Mouse (Mus musculus) CH12.LX (cell line): Measurements from ENCODE around the gene Wfdc12. TPM values are rescaled to one million over a fixed set of nuclear protein-coding genes. Genes with fewer than 3 reads are reported as not detected.
A peak's percentile ranks its signal among the peaks of the same experiment; 100 is the strongest.

Experiments
- DNase-seq: peaks from one replicate; pipeline ENCODE4 v3.0.0-alpha.2; 2013; ENCODE audit errors: extremely low read depth
- H3K27ac ChIP-seq: 2 replicates; pipeline ENCODE4 v1.5.1; 2012; ENCODE audit warnings: low read depth, mild to moderate bottlenecking, control low read depth, moderate library complexity; ENCODE audit not compliant: insufficient read depth
- H3K27me3 ChIP-seq: replicated peaks from 2 replicates; pipeline ENCODE3; 2012; ENCODE audit warnings: inconsistent platforms
- H3K36me3 ChIP-seq, 2 experiments: replicated peaks in 1 of 2; 2 replicates each; pipeline versions ENCODE3 to v1.6.1; 2012; ENCODE audit warnings: inconsistent platforms in 1 of 2, low read length in 1 of 2, mild to moderate bottlenecking in 1 of 2, mixed read lengths in 1 of 2, moderate library complexity in 1 of 2; ENCODE audit not compliant: control insufficient read depth in 1 of 2, insufficient read depth in 1 of 2
- H3K4me1 ChIP-seq, 2 experiments: 2 replicates each; pipeline ENCODE4 v1.6.1; 2012; ENCODE audit warnings: inconsistent platforms in 1 of 2, moderate library complexity in 1 of 2; ENCODE audit not compliant: insufficient read depth in 2 of 2, control insufficient read depth in 1 of 2
- H3K4me2 ChIP-seq: 2 replicates; pipeline ENCODE4 v1.6.1; 2012; ENCODE audit warnings: low read depth, mild to moderate bottlenecking, control low read depth; ENCODE audit not compliant: poor library complexity, insufficient read depth, severe bottlenecking
- H3K4me3 ChIP-seq, 3 experiments: fragments of 150-350 bp in 1 of 3; sonication (generic) in 1 of 3; replicated peaks in 1 of 3; 2 replicates each; pipeline versions ENCODE3 to v1.5.1; 2011 to 2012; ENCODE audit warnings: low read depth in 2 of 3, low read length in 2 of 3, mild to moderate bottlenecking in 2 of 3, moderate library complexity in 2 of 3, control low read depth in 1 of 3, improper control_type of control experiment in 1 of 3, inconsistent platforms in 1 of 3, mixed read lengths in 1 of 3; ENCODE audit not compliant: poor library complexity in 1 of 3
- H3K79me2 ChIP-seq: replicated peaks from 2 replicates; pipeline ENCODE4 v1.6.1; 2012; ENCODE audit warnings: mild to moderate bottlenecking, moderate library complexity; ENCODE audit not compliant: control insufficient read depth, poor library complexity, insufficient read depth, severe bottlenecking; ENCODE audit errors: extremely low read depth
- H3K9ac ChIP-seq: 2 replicates; pipeline ENCODE4 v1.6.1; 2012; ENCODE audit warnings: low read depth, mild to moderate bottlenecking, control low read depth, moderate library complexity; ENCODE audit not compliant: insufficient read depth
- H3K9me3 ChIP-seq: replicated peaks from 2 replicates; pipeline ENCODE3; 2012; ENCODE audit warnings: low read length, inconsistent platforms, mixed read lengths
- CHD1 ChIP-seq: IDR thresholded peaks from 2 replicates; pipeline ENCODE4 v1.6.1; 2012; ENCODE audit warnings: low read depth, low read length, improper control_type of control experiment, inconsistent platforms
- CHD2 ChIP-seq: IDR thresholded peaks from 2 replicates; pipeline ENCODE4 v1.6.1; 2011; ENCODE audit warnings: low read length, improper control_type of control experiment
- CTCF ChIP-seq, 2 experiments: IDR thresholded peaks in 1 of 2; conservative IDR thresholded peaks in 1 of 2; 2 replicates each; pipeline ENCODE4 v1.5.1; 2011 to 2012; ENCODE audit warnings: low read depth in 2 of 2, low read length in 2 of 2, improper control_type of control experiment in 1 of 2, inconsistent platforms in 1 of 2, mild to moderate bottlenecking in 1 of 2, moderate library complexity in 1 of 2
- E2F4 ChIP-seq: IDR thresholded peaks from 2 replicates; pipeline ENCODE4 v1.6.1; 2011; ENCODE audit warnings: low read depth, low read length, improper control_type of control experiment; ENCODE audit not compliant: insufficient replicate concordance
- ELF1 ChIP-seq: IDR thresholded peaks from 2 replicates; pipeline ENCODE4 v1.6.1; 2014; ENCODE audit warnings: low read depth, mild to moderate bottlenecking, inconsistent platforms, low read length, improper control_type of control experiment
- ETS1 ChIP-seq: conservative IDR thresholded peaks from 2 replicates; pipeline ENCODE4 v1.6.1; 2012; ENCODE audit warnings: low read depth, mild to moderate bottlenecking, inconsistent platforms, low read length, improper control_type of control experiment, moderate library complexity
- GABPA ChIP-seq: IDR thresholded peaks from 2 replicates; pipeline ENCODE4 v1.6.1; 2012; ENCODE audit warnings: low read depth, low read length, improper control_type of control experiment, inconsistent platforms; ENCODE audit not compliant: insufficient replicate concordance
- JUN ChIP-seq: IDR thresholded peaks from 2 replicates; pipeline ENCODE4 v1.6.1; 2011; ENCODE audit warnings: low read depth, mild to moderate bottlenecking, low read length, improper control_type of control experiment, moderate library complexity; ENCODE audit not compliant: insufficient read depth
- JUND ChIP-seq: conservative IDR thresholded peaks from 2 replicates; pipeline ENCODE4 v1.6.1; 2011; ENCODE audit warnings: low read depth, low read length, improper control_type of control experiment
- KAT2A ChIP-seq: IDR thresholded peaks from 2 replicates; pipeline ENCODE4 v1.6.1; 2012; ENCODE audit warnings: low read length, improper control_type of control experiment, inconsistent platforms; ENCODE audit not compliant: insufficient replicate concordance
- MAFK ChIP-seq: IDR thresholded peaks from 2 replicates; pipeline ENCODE4 v1.6.1; 2011; ENCODE audit warnings: low read length, improper control_type of control experiment; ENCODE audit not compliant: insufficient replicate concordance
- MAX ChIP-seq: IDR thresholded peaks from 2 replicates; pipeline ENCODE4 v1.6.1; 2011; ENCODE audit warnings: low read length, improper control_type of control experiment
- MAZ ChIP-seq: IDR thresholded peaks from 2 replicates; pipeline ENCODE4 v1.6.1; 2012; ENCODE audit warnings: low read depth, mild to moderate bottlenecking, inconsistent platforms, low read length, improper control_type of control experiment, moderate library complexity
- MEF2A ChIP-seq: IDR thresholded peaks from 2 replicates; pipeline ENCODE4 v1.6.1; 2014; ENCODE audit warnings: low read depth, mild to moderate bottlenecking, inconsistent platforms, low read length, improper control_type of control experiment, borderline replicate concordance
- MXI1 ChIP-seq: IDR thresholded peaks from 2 replicates; pipeline ENCODE4 v1.6.1; 2011; ENCODE audit warnings: mild to moderate bottlenecking, low read depth, low read length, improper control_type of control experiment
- MYC ChIP-seq: IDR thresholded peaks from 2 replicates; pipeline ENCODE4 v1.6.1; 2011; ENCODE audit warnings: low read depth, mild to moderate bottlenecking, improper control_type of control experiment, low read length
- NELFE ChIP-seq: IDR thresholded peaks from 2 replicates; pipeline ENCODE4 v1.6.1; 2011; ENCODE audit warnings: low read depth, low read length, improper control_type of control experiment
- NRF1 ChIP-seq: IDR thresholded peaks from 2 replicates; pipeline ENCODE4 v1.6.1; 2014; ENCODE audit warnings: low read depth, mild to moderate bottlenecking, inconsistent platforms, low read length, improper control_type of control experiment, moderate library complexity
- PAX5 ChIP-seq: IDR thresholded peaks from 2 replicates; pipeline ENCODE4 v1.6.1; 2012; ENCODE audit warnings: low read length, inconsistent platforms, mixed read lengths
- POLR2A ChIP-seq: IDR thresholded peaks from 2 replicates; pipeline ENCODE4 v1.6.1; 2011; ENCODE audit warnings: low read depth, mild to moderate bottlenecking, improper control_type of control experiment, low read length
- RAD21 ChIP-seq: IDR thresholded peaks from 2 replicates; pipeline ENCODE4 v1.6.1; 2011; ENCODE audit warnings: low read depth, mild to moderate bottlenecking, low read length, improper control_type of control experiment, moderate library complexity
- RCOR1 ChIP-seq: conservative IDR thresholded peaks from 2 replicates; pipeline ENCODE4 v1.6.1; 2012; ENCODE audit warnings: low read depth, mild to moderate bottlenecking, inconsistent platforms, low read length, improper control_type of control experiment
- SIN3A ChIP-seq: IDR thresholded peaks from 2 replicates; pipeline ENCODE4 v1.6.1; 2012; ENCODE audit warnings: low read length, improper control_type of control experiment, inconsistent platforms
- SMC3 ChIP-seq: IDR thresholded peaks from 2 replicates; pipeline ENCODE4 v1.6.1; 2011; ENCODE audit warnings: low read depth, low read length, improper control_type of control experiment
- TBP ChIP-seq: conservative IDR thresholded peaks from 2 replicates; pipeline ENCODE4 v1.6.1; 2011; ENCODE audit warnings: low read depth, low read length, improper control_type of control experiment
- TCF12 ChIP-seq: IDR thresholded peaks from 2 replicates; pipeline ENCODE4 v1.6.1; 2014; ENCODE audit warnings: low read depth, mild to moderate bottlenecking, inconsistent platforms, low read length, improper control_type of control experiment
- UBTF ChIP-seq: IDR thresholded peaks from 2 replicates; pipeline ENCODE4 v1.6.1; 2012; ENCODE audit warnings: low read depth, mild to moderate bottlenecking, inconsistent platforms, low read length, improper control_type of control experiment, moderate library complexity
- USF1 ChIP-seq: IDR thresholded peaks from 2 replicates; pipeline ENCODE4 v1.6.1; 2014; ENCODE audit warnings: low read depth, mild to moderate bottlenecking, inconsistent platforms, low read length, improper control_type of control experiment
- ZC3H11A ChIP-seq: IDR thresholded peaks from 2 replicates; pipeline ENCODE4 v1.6.1; 2012; ENCODE audit warnings: low read depth, mild to moderate bottlenecking, inconsistent platforms, low read length, improper control_type of control experiment
- ZKSCAN1 ChIP-seq: IDR thresholded peaks from 2 replicates; pipeline ENCODE4 v1.6.1; 2012; ENCODE audit warnings: low read depth, inconsistent platforms, low read length, improper control_type of control experiment, borderline replicate concordance
- ZMIZ1 ChIP-seq: IDR thresholded peaks from 2 replicates; pipeline ENCODE4 v1.6.1; 2012; ENCODE audit warnings: low read depth, mild to moderate bottlenecking, inconsistent platforms, low read length, improper control_type of control experiment
- dilution Hi-C: fragments of 300-500 bp; cut with MboI; formaldehyde crosslinking; loops from 2 replicates; pipeline ENCODE4 v1.14.3; 2020; ENCODE audit warnings: low sequenced_read_pairs; ENCODE audit not compliant: extremely low pct_unique_long_range_greater_than_20kb, extremely low pct_ligation_motif_present
- in situ Hi-C: fragments of 300-500 bp; cut with MboI; formaldehyde crosslinking; loops from 3 replicates; pipeline ENCODE4 v1.14.3; 2019; ENCODE audit warnings: low sequenced_read_pairs, low pct_ligation_motif_present, low pct_unique_long_range_greater_than_20kb, mixed read lengths
- polyA plus RNA-seq: library from polyadenylated mRNA; unstranded; fragments of >175 nt; gene quantifications from 2 replicates; pipeline ENCODE4 v1.2.1, GENCODE M21; 2012; ENCODE audit warnings: low read depth; ENCODE audit not compliant: insufficient read length
- total RNA-seq, 2 experiments: library from RNA; depleted of rRNA; stranded (reverse); fragments of 300-350 nt in 1 of 2; fragments of >200 nt in 1 of 2; gene quantifications; 2 replicates each; pipeline ENCODE4 v1.2.3; 2012 to 2014

The Wfdc12 gene
- total and polyA plus RNA-seq, 3 experiments = not detected

- peaks cover 19 to 32% of the 10 kb centered on the region in 2 experiments for H3K4me1 ChIP-seq
- H3K9me3 ChIP-seq = peaks cover 3% of the 10 kb centered on the region
- dilution Hi-C loops (no loop called here), in situ Hi-C loops (no loop called here)
- TF ChIP-seq TCF12 (0 out of 2 replicates have a peak, but pooled peaks have one; percentile 8), CHD2 (no peak), KAT2A (no peak), POLR2A (no peak), JUND (no peak), MXI1 (no peak)
- no peak overlapping the region for H3K9ac ChIP-seq
- H3K27ac ChIP-seq = no peak overlapping the region
- H3K27me3 ChIP-seq = no peaks in the 10 kb centered on the region
- H3K4me2 ChIP-seq = peak overlapping the region; percentile 16; the same call in 1 of the 2 replicates
- no peaks in the 10 kb centered on the region for H3K36me3 ChIP-seq
- DNase-seq = no peak
- H3K79me2 ChIP-seq = no peaks in the 10 kb centered on the region
- no peak overlapping the region for H3K4me3 ChIP-seq
These were observed 6.2 kb upstream of the Wfdc12 start for GRCm38 (mm10) chr2:164196700-164196990.

- Histone ChIP-seq H3K27ac (no peak overlapping the region), H3K4me3 (no peak overlapping the region), H3K36me3 (no peaks in the 10 kb centered on the region), H3K27me3 (no peaks in the 10 kb centered on the region), H3K79me2 (no peaks in the 10 kb centered on the region), H3K4me2 (peak overlapping the region; percentile 16; the same call in 1 of the 2 replicates), H3K4me1 (peaks cover 19 to 32% of the 10 kb centered on the region in 2 experiments), H3K9ac (no peak overlapping the region), H3K9me3 (peaks cover 8% of the 10 kb centered on the region)
- dilution Hi-C loops (no loop called here), in situ Hi-C loops (no loop called here)
- DNase-seq = peak; percentile 58
- TF ChIP-seq SMC3 = no peak
- no peak for TF ChIP-seq CHD1
- no peak for TF ChIP-seq MAZ
- TF ChIP-seq GABPA = no peak
- no peak for TF ChIP-seq PAX5
- TF ChIP-seq MYC = no peak; the same call in 1 of the 2 replicates
- TF ChIP-seq ELF1 = no peak
- 0 out of 2 replicates have a peak, but pooled peaks have one; percentile 15 for TF ChIP-seq ZC3H11A
- TF ChIP-seq TCF12 = peak; percentile 18; the same call in 1 of the 2 replicates
- TF ChIP-seq USF1 = no peak
- TF ChIP-seq NRF1 = peak; percentile 56; the same call in 1 of the 2 replicates
- no peak for TF ChIP-seq MAX
- no peak for TF ChIP-seq POLR2A
- no peak for TF ChIP-seq RCOR1
- no peak for TF ChIP-seq E2F4
- TF ChIP-seq CHD2 = no peak
- no peak for TF ChIP-seq KAT2A
- TF ChIP-seq UBTF = no peak
- 0 out of 2 replicates have a peak, but pooled peaks have one; percentile 20 for TF ChIP-seq MEF2A
- no peak for TF ChIP-seq CTCF (conservative IDR thresholded peaks at IDR 0.05 in 1 of 2, IDR thresholded peaks at IDR 0.05 in 1 of 2; ENCODE audit: low read depth in 2 of 2, low read length in 2 of 2)
- no peak for TF ChIP-seq SIN3A
- no peak; the same call in 1 of the 2 replicates for TF ChIP-seq ETS1
- no peak for TF ChIP-seq MXI1
- TF ChIP-seq TBP = no peak
- TF ChIP-seq JUN = peak; percentile 2; the same call in 1 of the 2 replicates
- no peak for TF ChIP-seq NELFE
- TF ChIP-seq ZMIZ1 = no peak
- TF ChIP-seq MAFK = peak; percentile 12; the same call in 1 of the 2 replicates
- TF ChIP-seq ZKSCAN1 = no peak
- no peak for TF ChIP-seq RAD21
These were observed 5.7 kb upstream of the Wfdc12 start for GRCm38 (mm10) chr2:164195971-164196699.
